Mouse (Mus musculus): ENCODE measurements around the gene Timm22. TPM values are rescaled to one million over a fixed set of nuclear protein-coding genes. Genes with fewer than 3 reads are reported as not detected.

Gene Timm22
- total and polyA plus RNA-seq, 3 experiments, result 22.8 to 29.9 (median 25.0) TPM

GRCm38 (mm10) chr11:76374491-76375185 is 32.1 kb upstream of the Timm22 start:
- Histone ChIP-seq H3K4me1 (ENCODE audit: insufficient read depth, low read depth, low read length) (no peaks in the 10 kb centered on the region), H3K9me3 (replicated peaks) (no peaks in the 10 kb centered on the region), H3K36me3 (replicated peaks) (no peaks in the 10 kb centered on the region), H3K4me3 (ENCODE audit: low read depth, low read length) (no peak overlapping the region), H3K27me3 (ENCODE audit: insufficient read depth, low read length) (peaks cover 11% of the 10 kb centered on the region)
- DNase-seq (ENCODE audit: low spot score) (no peak), ATAC-seq (ENCODE audit: extremely low read depth, insufficient number of reproducible peaks, low FRiP score, poor library complexity, severe bottlenecking) (no peak)
- TF ChIP-seq GATA2 (IDR thresholded peaks at IDR 0.05; ENCODE audit: borderline replicate concordance, low read depth, low read length) (no peak), TAL1 (conservative IDR thresholded peaks at IDR 0.05; ENCODE audit: low read depth, low read length) (no peak), POLR2AphosphoS5 (IDR thresholded peaks at IDR 0.05; ENCODE audit: insufficient replicate concordance, low read depth, low read length) (no peak), CTCF (IDR thresholded peaks at IDR 0.05; ENCODE audit: low read depth, low read length) (no peak), GATA1 (IDR thresholded peaks at IDR 0.05; ENCODE audit: borderline replicate concordance, low read length) (no peak)

- ATAC-seq (ENCODE audit: extremely low read depth, insufficient number of reproducible peaks, low FRiP score, poor library complexity, severe bottlenecking), result no peak
- Histone ChIP-seq H3K27me3 (ENCODE audit: insufficient read depth, low read length) (peaks cover 11% of the 10 kb centered on the region; the same call in 1 of the 2 replicates), H3K4me3 (ENCODE audit: low read depth, low read length) (no peak overlapping the region), H3K9me3 (replicated peaks) (no peaks in the 10 kb centered on the region), H3K4me1 (ENCODE audit: insufficient read depth, low read depth, low read length) (no peaks in the 10 kb centered on the region), H3K36me3 (replicated peaks) (no peaks in the 10 kb centered on the region)
- DNase-seq (ENCODE audit: low spot score), result no peak
- TF ChIP-seq GATA1 (IDR thresholded peaks at IDR 0.05; ENCODE audit: borderline replicate concordance, low read length) (no peak), GATA2 (IDR thresholded peaks at IDR 0.05; ENCODE audit: borderline replicate concordance, low read depth, low read length) (no peak), POLR2AphosphoS5 (IDR thresholded peaks at IDR 0.05; ENCODE audit: insufficient replicate concordance, low read depth, low read length) (no peak), TAL1 (conservative IDR thresholded peaks at IDR 0.05; ENCODE audit: low read depth, low read length) (no peak), CTCF (IDR thresholded peaks at IDR 0.05; ENCODE audit: low read depth, low read length) (no peak)
Measured at GRCm38 (mm10) chr11:76376425-76376824, 30.3 kb upstream of the Timm22 start.

GRCm38 (mm10) chr11:76379921-76380544 is 26.7 kb upstream of the Timm22 start:
- no peaks in the 10 kb centered on the region for H3K4me1 ChIP-seq (ENCODE audit: insufficient read depth, low read depth, low read length)
- peaks cover 10% of the 10 kb centered on the region; the same call in 1 of the 2 replicates for H3K27me3 ChIP-seq (ENCODE audit: insufficient read depth, low read length)
- TF ChIP-seq GATA2 (IDR thresholded peaks at IDR 0.05; ENCODE audit: borderline replicate concordance, low read depth, low read length), result no peak
- TF ChIP-seq TAL1 (conservative IDR thresholded peaks at IDR 0.05; ENCODE audit: low read depth, low read length), result no peak
- no peak for TF ChIP-seq POLR2AphosphoS5 (IDR thresholded peaks at IDR 0.05; ENCODE audit: insufficient replicate concordance, low read depth, low read length)
- TF ChIP-seq CTCF (IDR thresholded peaks at IDR 0.05; ENCODE audit: low read depth, low read length), result no peak
- TF ChIP-seq GATA1 (IDR thresholded peaks at IDR 0.05; ENCODE audit: borderline replicate concordance, low read length), result no peak
- no peak for DNase-seq (ENCODE audit: low spot score)
- no peaks in the 10 kb centered on the region for H3K9me3 ChIP-seq (replicated peaks)
- H3K4me3 ChIP-seq (ENCODE audit: low read depth, low read length), result no peak overlapping the region
- ATAC-seq (ENCODE audit: extremely low read depth, insufficient number of reproducible peaks, low FRiP score, poor library complexity, severe bottlenecking), result no peak
- no peaks in the 10 kb centered on the region for H3K36me3 ChIP-seq (replicated peaks)

- no peak for ATAC-seq (ENCODE audit: extremely low read depth, insufficient number of reproducible peaks, low FRiP score, poor library complexity, severe bottlenecking)
- H3K4me3 ChIP-seq (ENCODE audit: low read depth, low read length), result no peak overlapping the region
- DNase-seq (ENCODE audit: low spot score), result no peak
- TF ChIP-seq TAL1 (conservative IDR thresholded peaks at IDR 0.05; ENCODE audit: low read depth, low read length) (no peak), POLR2AphosphoS5 (IDR thresholded peaks at IDR 0.05; ENCODE audit: insufficient replicate concordance, low read depth, low read length) (no peak)
- H3K36me3 ChIP-seq (replicated peaks), result no peaks in the 10 kb centered on the region
- peaks cover 10% of the 10 kb centered on the region; the same call in 1 of the 2 replicates for H3K27me3 ChIP-seq (ENCODE audit: insufficient read depth, low read length)
- no peaks in the 10 kb centered on the region for H3K9me3 ChIP-seq (replicated peaks)
- H3K4me1 ChIP-seq (ENCODE audit: insufficient read depth, low read depth, low read length), result no peaks in the 10 kb centered on the region
Measured at GRCm38 (mm10) chr11:76381201-76381885, 25.4 kb upstream of the Timm22 start.

DNA sequence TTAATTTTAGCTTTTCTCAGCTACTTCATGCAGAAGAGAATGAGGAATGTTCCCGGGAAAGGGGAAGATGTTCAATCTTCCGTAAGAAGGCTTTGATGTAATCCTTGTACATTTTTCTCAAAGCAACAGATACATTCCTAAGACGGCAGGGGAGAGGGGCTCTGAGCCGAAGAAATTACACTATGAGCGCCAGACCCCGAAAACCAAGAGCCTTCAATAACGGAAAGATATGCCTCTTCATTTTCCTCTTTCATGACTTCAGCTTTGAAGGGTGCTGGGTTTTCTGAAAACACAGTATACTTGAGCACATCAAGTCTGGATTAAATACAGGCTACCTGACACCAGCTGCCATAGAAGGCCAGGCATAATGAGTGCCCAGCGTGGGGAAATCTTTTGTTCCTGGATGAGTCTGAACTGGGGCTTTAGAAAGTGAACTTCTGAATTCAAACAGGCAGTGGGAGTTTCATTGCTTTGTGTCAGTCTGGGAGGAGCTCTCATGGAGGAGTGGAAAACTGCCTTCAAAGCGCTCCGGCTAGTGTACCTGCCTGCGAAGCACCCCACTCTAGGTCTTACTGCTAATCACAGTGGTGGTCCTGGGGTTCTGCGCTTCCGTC is 23.9 kb upstream of the Timm22 start:
- TF ChIP-seq POLR2AphosphoS5 (IDR thresholded peaks at IDR 0.05; ENCODE audit: insufficient replicate concordance, low read depth, low read length) (no peak), GATA1 (IDR thresholded peaks at IDR 0.05; ENCODE audit: borderline replicate concordance, low read length) (no peak), GATA2 (IDR thresholded peaks at IDR 0.05; ENCODE audit: borderline replicate concordance, low read depth, low read length) (no peak), TAL1 (conservative IDR thresholded peaks at IDR 0.05; ENCODE audit: low read depth, low read length) (no peak), CTCF (IDR thresholded peaks at IDR 0.05; ENCODE audit: low read depth, low read length) (no peak)
- no peaks in the 10 kb centered on the region for H3K4me1 ChIP-seq (ENCODE audit: insufficient read depth, low read depth, low read length)

DNA sequence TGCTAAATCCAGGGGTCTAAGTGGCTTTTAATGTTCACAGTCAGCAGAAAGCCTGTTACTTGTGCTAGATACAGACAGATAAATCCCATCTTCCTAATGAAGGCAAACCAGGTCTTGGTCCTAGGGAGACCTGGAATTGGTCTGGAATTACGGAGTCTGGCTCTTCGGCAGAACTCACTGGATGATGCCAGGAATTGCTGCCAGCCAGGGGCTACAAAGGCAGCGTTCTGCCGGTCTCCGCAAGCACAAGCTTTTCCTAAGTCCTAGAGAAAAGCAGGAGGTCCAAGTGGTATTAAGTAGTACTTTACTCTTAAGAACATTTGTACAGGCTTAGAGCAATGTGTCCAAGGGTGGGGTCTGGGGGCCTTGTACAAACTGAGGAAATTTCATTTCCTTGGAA is 22.4 kb upstream of the Timm22 start:
- no peaks in the 10 kb centered on the region for H3K9me3 ChIP-seq (replicated peaks)
- no peaks in the 10 kb centered on the region for H3K4me1 ChIP-seq (ENCODE audit: insufficient read depth, low read depth, low read length)
- DNase-seq (ENCODE audit: low spot score) (no peak), ATAC-seq (ENCODE audit: extremely low read depth, insufficient number of reproducible peaks, low FRiP score, poor library complexity, severe bottlenecking) (no peak)
- H3K4me3 ChIP-seq (ENCODE audit: low read depth, low read length), result no peak overlapping the region
- H3K36me3 ChIP-seq (replicated peaks), result no peaks in the 10 kb centered on the region
- H3K27me3 ChIP-seq (ENCODE audit: insufficient read depth, low read length), result peaks cover 10% of the 10 kb centered on the region; the same call in 1 of the 2 replicates
- TF ChIP-seq TAL1 (conservative IDR thresholded peaks at IDR 0.05; ENCODE audit: low read depth, low read length) (no peak), CTCF (IDR thresholded peaks at IDR 0.05; ENCODE audit: low read depth, low read length) (no peak), POLR2AphosphoS5 (IDR thresholded peaks at IDR 0.05; ENCODE audit: insufficient replicate concordance, low read depth, low read length) (no peak), GATA2 (IDR thresholded peaks at IDR 0.05; ENCODE audit: borderline replicate concordance, low read depth, low read length) (no peak), GATA1 (IDR thresholded peaks at IDR 0.05; ENCODE audit: borderline replicate concordance, low read length) (no peak)

More for the DNA sequence above, 23.9 kb upstream of the Timm22 start:
- no peak for DNase-seq (ENCODE audit: low spot score)
- Histone ChIP-seq H3K9me3 (replicated peaks) (no peaks in the 10 kb centered on the region), H3K4me3 (ENCODE audit: low read depth, low read length) (no peak overlapping the region), H3K36me3 (replicated peaks) (no peaks in the 10 kb centered on the region), H3K27me3 (ENCODE audit: insufficient read depth, low read length) (peaks cover 10% of the 10 kb centered on the region; the same call in 1 of the 2 replicates)
- no peak for ATAC-seq (ENCODE audit: extremely low read depth, insufficient number of reproducible peaks, low FRiP score, poor library complexity, severe bottlenecking)

Measured in G1E (cell line).